11 mouse cellular contexts compared by ENCODE assay signal in genomic region chr17:45244870-45245269, GRCm38 (mm10).
DNase-seq lines count a peak whose midpoint lies in the region; ATAC-seq and TF ChIP-seq lines count a peak whose summit lies in the region.
"Had no signal": no experiment of that assay in that cellular context is flagged by ENCODE, and none has a peak within 500 bp of the region (broad histone marks: within the 10 kb centered on the region; RNA-seq: fewer than 3 reads in every experiment).

No protein-coding gene starts in this region.

- peaks cover 4% of the 10 kb centered on the region for H3K4me1 ChIP-seq in kidney, embryonic 16.5 days (ENCODE audit: insufficient read depth, low read length)
- peaks cover 19% of the 10 kb centered on the region for H3K4me1 ChIP-seq in neural tube, embryonic 15.5 days

- peak; percentile 33; the same call in 1 of the 2 replicates for ATAC-seq in kidney, embryonic 16.5 days (ENCODE audit: low FRiP score, low TSS enrichment)
- peak; percentile 51; the same call in 1 of the 2 replicates for ATAC-seq in neural tube, embryonic 15.5 days (ENCODE audit: low FRiP score)

- H3K27me3 ChIP-seq in kidney, embryonic 16.5 days (ENCODE audit: insufficient read depth, low read length) = peaks cover 2% of the 10 kb centered on the region; the same call in 1 of the 2 replicates
- no peaks in the 10 kb centered on the region for H3K27me3 ChIP-seq in neural tube, embryonic 15.5 days (replicated peaks)
- H3K27me3 ChIP-seq: stomach, embryonic 15.5 days had no signal

- H3K36me3 ChIP-seq in kidney, embryonic 16.5 days (ENCODE audit: insufficient read depth, low read length) = no peaks in the 10 kb centered on the region
- no peaks in the 10 kb centered on the region for H3K36me3 ChIP-seq in neural tube, embryonic 15.5 days
- H3K36me3 ChIP-seq: forebrain, embryonic 10.5 days; stomach, embryonic 15.5 days had no signal

- 61% methylated on average over 10 of the region's 10 CpGs for WGBS in kidney, embryonic 16.5 days
- 62% methylated on average over 10 of the region's 10 CpGs for WGBS in neural tube, embryonic 15.5 days

- intact Hi-C loops in left cerebral cortex, postnatal 36 days (cut with DNase I) = no loop called here

- no peaks in the 10 kb centered on the region for H3K9me3 ChIP-seq in kidney, embryonic 16.5 days (ENCODE audit: low read length)
- H3K9me3 ChIP-seq in neural tube, embryonic 15.5 days (replicated peaks) = no peaks in the 10 kb centered on the region
- H3K9me3 ChIP-seq: forebrain, embryonic 10.5 days; stomach, embryonic 15.5 days had no signal

- H3K4me3 ChIP-seq in kidney, embryonic 16.5 days (ENCODE audit: low read length) = no peak overlapping the region
- no peak overlapping the region for H3K4me3 ChIP-seq in neural tube, embryonic 15.5 days (replicated peaks)
- H3K4me3 ChIP-seq: forebrain, embryonic 10.5 days; stomach, embryonic 15.5 days had no signal

- no peak overlapping the region for H3K9ac ChIP-seq in kidney, embryonic 16.5 days (replicated peaks; ENCODE audit: low read length)
- H3K9ac ChIP-seq in neural tube, embryonic 15.5 days (replicated peaks) = no peak overlapping the region
- H3K9ac ChIP-seq: stomach, embryonic 15.5 days had no signal

- TF ChIP-seq POLR2A in brain, embryonic 14.5 days (IDR thresholded peaks at IDR 0.05; ENCODE audit: borderline replicate concordance, extremely low read depth, insufficient read depth, insufficient read length, poor library complexity, severe bottlenecking) = no peak

- H3K4me2 ChIP-seq in kidney, embryonic 16.5 days (replicated peaks; ENCODE audit: low read depth, low read length) = no peak overlapping the region
- no peak overlapping the region; the same call in 1 of the 2 replicates for H3K4me2 ChIP-seq in neural tube, embryonic 15.5 days
- H3K4me2 ChIP-seq: liver, embryonic 11.5 days; stomach, embryonic 15.5 days had no signal

- DNase-seq in kidney, adult 18-20 months = peak; percentile 55
- DNase-seq in kidney, postnatal 4 days = no peak
- peak; percentile 51 for DNase-seq in brain, embryonic 14.5 days (ENCODE audit: low read depth)
- no peak for DNase-seq in left cerebral cortex, postnatal 36 days (ENCODE audit: low spot score in 2 of 2)
- DNase-seq in left cerebral cortex, adult 18-20 months (ENCODE audit: low spot score in 2 of 2) = no peak
- DNase-seq in frontal cortex, postnatal 25 days (ENCODE audit: low spot score in 2 of 2) = no peak

- TF ChIP-seq CTCF in brain, embryonic 14.5 days (IDR thresholded peaks at IDR 0.05; ENCODE audit: borderline replicate concordance, extremely low read depth, insufficient read depth, insufficient read length) = no peak

- H3K27ac ChIP-seq in kidney, embryonic 16.5 days (ENCODE audit: low read length) = no peak overlapping the region
- H3K27ac ChIP-seq in neural tube, embryonic 15.5 days (replicated peaks) = no peak overlapping the region
- H3K27ac ChIP-seq: forebrain, embryonic 10.5 days; stomach, embryonic 15.5 days had no signal

Comparison
In these comparisons a context has a peak if more than half of its experiments do, and no peak if none do; other contexts are left out.
1. DNase-seq: peak in kidney, adult 18-20 months (single experiment) and brain, embryonic 14.5 days (single experiment); none in kidney, postnatal 4 days (0 of 2), left cerebral cortex, postnatal 36 days (0 of 2), left cerebral cortex, adult 18-20 months (0 of 2) and frontal cortex, postnatal 25 days (0 of 2).